Mouse (Mus musculus) ovary, adult 2 months (tissue): ENCODE measurements around the gene Snrnp70. TPM values are rescaled to one million over a fixed set of nuclear protein-coding genes. Genes with fewer than 3 reads are reported as not detected.

Experiments
- polyA plus RNA-seq: library from polyadenylated mRNA; depleted of rRNA; stranded (reverse); fragments of >200 nt; gene quantifications from 2 replicates; pipeline ENCODE4 v1.2.3, GENCODE M21; 2012; rRNA removed

Gene Snrnp70
- polyA plus RNA-seq: 271 and 341 TPM in 2 replicates

GRCm38 (mm10) chr7:45395578-45396336 is at the start of gene Snrnp70:
Gene Snrnp70, minus strand, starts transcription at chr7:45395742.

DNA sequence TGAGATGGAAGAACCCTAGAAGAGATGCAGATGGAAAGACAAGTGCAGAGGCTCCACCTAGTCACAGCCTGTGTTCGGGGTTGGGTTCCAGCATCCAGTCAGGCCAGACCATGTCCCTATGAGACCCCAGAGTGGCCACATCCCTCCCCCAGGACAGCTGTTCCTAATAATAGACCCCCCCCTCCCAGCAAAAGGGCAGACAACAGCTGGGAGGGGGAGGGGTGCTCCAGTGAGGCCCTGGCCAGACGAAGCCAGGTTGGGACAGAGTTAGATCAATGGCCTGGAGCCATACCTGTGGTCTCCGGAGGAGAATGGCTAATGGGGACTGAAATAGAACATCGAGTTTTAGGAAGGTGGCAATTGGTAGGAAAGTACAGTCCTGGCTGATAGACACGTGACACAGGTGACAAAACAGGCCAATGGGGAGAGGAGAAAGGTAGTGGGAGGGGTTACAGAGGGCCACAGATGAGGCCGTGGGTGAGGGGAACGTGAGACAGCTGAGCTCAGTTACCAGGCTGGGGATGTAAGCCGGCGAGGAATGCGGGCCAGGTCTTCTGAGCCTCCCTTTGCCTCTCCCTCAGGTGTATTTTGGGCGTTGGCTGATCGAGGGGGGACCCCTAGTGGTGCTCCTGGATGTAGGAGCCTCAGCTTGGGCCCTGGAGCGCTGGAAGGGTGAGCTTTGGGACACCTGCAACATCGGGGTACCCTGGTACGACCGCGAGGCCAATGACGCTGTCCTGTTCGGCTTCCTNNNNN is 42.2 kb upstream of the Snrnp70 start, which contains the start of gene Ruvbl2:
Ruvbl2 (minus strand) TSS at position 576 of the 756 bp plus-strand sequence.

DNA sequence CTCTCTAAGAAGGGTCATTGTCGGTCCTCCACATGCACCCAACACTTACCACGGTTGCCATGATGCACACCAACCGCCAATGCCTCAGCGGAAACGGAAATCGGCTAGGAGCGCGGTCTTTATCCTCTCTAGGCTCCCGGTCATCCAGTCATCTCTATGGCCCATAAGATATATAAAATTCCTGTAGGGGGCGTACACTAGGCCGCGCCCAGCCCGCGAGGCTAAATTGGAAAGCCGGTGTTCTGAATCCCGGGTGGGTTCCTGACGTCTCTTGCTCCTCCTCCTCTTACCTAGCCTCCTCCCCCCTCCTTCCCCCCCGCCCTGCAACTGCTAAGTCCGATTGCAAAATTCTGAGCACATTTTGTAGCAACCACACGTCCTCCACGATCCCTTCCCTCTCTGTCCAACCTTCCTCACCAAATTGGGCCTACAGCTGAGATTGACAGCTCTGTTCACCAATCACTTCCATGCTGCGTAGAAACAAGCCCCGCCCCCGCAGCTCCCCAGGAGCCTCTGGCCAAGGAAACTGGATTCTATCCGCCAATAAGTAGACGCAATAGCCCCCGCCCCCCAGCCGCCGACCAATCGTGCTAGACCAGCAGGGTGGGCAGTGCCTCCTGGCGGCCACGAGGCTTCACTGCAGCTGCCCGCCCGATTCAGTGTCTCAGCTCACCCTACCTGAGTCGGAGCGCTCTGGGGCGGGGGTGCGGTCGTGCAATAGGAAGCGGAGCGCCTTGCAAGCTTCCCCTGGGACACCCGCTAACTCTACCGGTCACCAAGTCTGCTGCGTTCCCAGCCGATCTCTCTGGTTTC is 38.9 kb upstream of the Snrnp70 start, which contains the start of gene Gys1:
Gys1 (plus strand) TSS at position 642 of the 813 bp plus-strand sequence.

DNA sequence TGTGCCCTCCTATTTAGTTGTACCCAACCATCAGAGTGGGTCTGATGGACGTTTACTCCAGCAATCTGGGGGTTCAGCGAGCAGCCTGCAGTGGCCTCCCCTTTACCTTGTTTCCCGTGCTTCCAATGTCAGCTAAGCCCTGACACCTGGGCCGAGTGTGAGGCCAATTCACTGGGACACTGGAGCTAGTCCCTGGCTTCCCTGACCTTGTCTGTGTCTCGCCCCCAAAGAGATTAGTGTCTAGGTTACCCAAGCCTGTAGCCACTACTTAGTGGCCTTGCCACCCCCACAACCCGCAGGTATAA is 25.0 kb upstream of the Snrnp70 start, which contains the start of gene Lhb:
Lhb (plus strand) TSS at position 206 of the 305 bp plus-strand sequence.

GRCm38 (mm10) chr7:45413113-45413863 is 17.7 kb upstream of the Snrnp70 start, which contains the start of gene Ntf5:
Gene Ntf5, plus strand, starts transcription at chr7:45413695.

DNA sequence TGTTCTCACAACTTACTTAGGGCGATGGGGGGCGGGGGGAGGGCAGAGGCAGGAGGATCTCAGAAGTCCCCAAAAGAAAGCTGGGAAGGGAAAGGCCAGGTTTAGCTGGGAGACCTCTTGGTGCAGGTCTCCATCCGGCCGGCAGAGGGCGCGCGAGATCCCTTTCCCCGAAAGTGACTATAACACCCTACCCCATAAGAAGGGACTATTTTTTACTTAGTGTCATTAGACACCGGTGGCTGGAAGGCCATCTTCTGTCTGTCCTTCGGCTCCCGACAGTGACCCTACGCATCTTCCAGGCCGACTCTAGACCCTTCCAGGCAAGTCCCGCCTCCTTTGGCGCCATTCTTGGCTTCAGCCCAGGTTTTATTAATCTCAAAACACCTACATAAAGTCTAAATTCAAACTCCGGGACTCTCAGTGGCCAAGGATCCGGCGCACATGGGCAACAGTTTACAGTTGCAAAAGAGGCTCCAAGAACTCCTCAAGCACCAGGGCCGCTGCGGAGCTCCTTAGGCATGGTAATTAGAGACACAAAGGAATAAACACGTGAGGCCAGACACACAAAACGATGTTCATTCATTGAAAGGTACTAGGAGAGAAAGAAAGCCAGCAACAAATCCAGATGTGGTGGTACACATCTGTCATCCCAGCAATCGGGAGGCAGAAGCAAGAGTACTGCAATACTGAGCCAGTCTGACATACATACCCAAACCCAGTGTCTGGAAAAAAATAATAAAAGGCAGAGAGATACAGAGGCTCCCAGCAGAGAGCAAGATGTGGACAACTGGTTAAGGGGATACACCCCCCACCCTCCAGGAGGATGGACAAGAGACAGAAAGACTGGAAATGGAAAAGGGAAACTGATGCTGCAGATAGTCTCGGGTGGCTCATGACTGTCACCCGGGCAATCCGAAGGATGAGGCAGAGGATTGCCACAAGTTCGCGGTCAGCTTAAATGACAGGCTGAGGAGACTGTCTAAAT is 9.8 kb upstream of the Snrnp70 start, which contains the start of gene Kcna7:
Kcna7 (plus strand) TSS at position 563 of the 985 bp plus-strand sequence.

GRCm38 (mm10) chr7:45370475-45371311 is 24.8 kb downstream of the Snrnp70 start, which contains the start of gene Lin7b:
Gene Lin7b, minus strand, starts transcription at chr7:45370583.

GRCm38 (mm10) chr7:45366652-45367019 is 28.9 kb downstream of the Snrnp70 start, which contains the start of gene Ppfia3:
Gene Ppfia3, minus strand, starts transcription at chr7:45367019.

GRCm38 (mm10) chr7:45335056-45335455 is 60.5 kb downstream of the Snrnp70 start, which contains the start of gene Hrc:
Gene Hrc, plus strand, starts transcription at chr7:45335290.

GRCm38 (mm10) chr7:45333431-45333982 is 62.0 kb downstream of the Snrnp70 start, which contains the start of gene Trpm4:
Gene Trpm4, minus strand, starts transcription at chr7:45333780.

Other genes starting within 250 kb of the Snrnp70 start
- gene Pih1d1, start 241.4 kb downstream of the Snrnp70 start, polyA plus RNA-seq: 60.2 and 64.9 TPM in 2 replicates
- 87.7 and 97.6 TPM in 2 replicates for gene Aldh16a1, start 241.2 kb downstream of the Snrnp70 start, polyA plus RNA-seq
- gene Slc17a7, start 231.8 kb downstream of the Snrnp70 start, polyA plus RNA-seq: 0.17 and 0.20 TPM in 2 replicates
- gene Gfy, start 216.2 kb downstream of the Snrnp70 start, polyA plus RNA-seq: not detected in 2 replicates
- gene Pth2, start 214.7 kb downstream of the Snrnp70 start, polyA plus RNA-seq: not detected in 2 replicates
- 3.1 and 4.1 TPM in 2 replicates for gene Ccdc155, start 190.8 kb downstream of the Snrnp70 start, polyA plus RNA-seq
- gene Dkkl1, start 183.6 kb downstream of the Snrnp70 start, polyA plus RNA-seq: 2.1 and 3.3 TPM in 2 replicates
- 119 and 183 TPM in 2 replicates for gene Tead2, start 180.0 kb downstream of the Snrnp70 start, polyA plus RNA-seq
- 13.2 and 14.5 TPM in 2 replicates for gene Cd37, start 156.6 kb downstream of the Snrnp70 start, polyA plus RNA-seq
- gene Slc6a16, start 154.7 kb downstream of the Snrnp70 start, polyA plus RNA-seq: 0.15 and 0.40 TPM in 2 replicates
- 0.24 TPM in 1 of 2 replicates, not detected in the other for gene Slc6a21, start 118.2 kb downstream of the Snrnp70 start, polyA plus RNA-seq
- 58.6 and 62.0 TPM in 2 replicates for gene Trpm4, start 62.0 kb downstream of the Snrnp70 start, polyA plus RNA-seq
- gene Hrc, start 60.5 kb downstream of the Snrnp70 start, polyA plus RNA-seq: 0.46 and 0.51 TPM in 2 replicates
- gene Ppfia3, start 28.7 kb downstream of the Snrnp70 start, polyA plus RNA-seq: 11.9 and 12.1 TPM in 2 replicates
- gene Lin7b, start 25.2 kb downstream of the Snrnp70 start, polyA plus RNA-seq: 43.0 and 49.1 TPM in 2 replicates
- 0.28 and 0.36 TPM in 2 replicates for gene Kcna7, start 9.9 kb upstream of the Snrnp70 start, polyA plus RNA-seq
- 3.7 and 3.9 TPM in 2 replicates for gene Ntf5, start 18.0 kb upstream of the Snrnp70 start, polyA plus RNA-seq
- gene Lhb, start 25.1 kb upstream of the Snrnp70 start, polyA plus RNA-seq: 30.6 and 32.8 TPM in 2 replicates
- 61.3 and 69.1 TPM in 2 replicates for gene Gys1, start 39.1 kb upstream of the Snrnp70 start, polyA plus RNA-seq
- 136 and 158 TPM in 2 replicates for gene Ruvbl2, start 42.4 kb upstream of the Snrnp70 start, polyA plus RNA-seq
- gene Ftl1, start 64.1 kb upstream of the Snrnp70 start, polyA plus RNA-seq: 3,494 and 4,463 TPM in 2 replicates
- gene Bax, start 71.2 kb upstream of the Snrnp70 start, polyA plus RNA-seq: 193 and 194 TPM in 2 replicates
- gene Tulp2, start 86.1 kb upstream of the Snrnp70 start, polyA plus RNA-seq: 33.8 and 34.3 TPM in 2 replicates
- gene Gm45808, start 91.1 kb upstream of the Snrnp70 start, polyA plus RNA-seq: not detected in 2 replicates
- 5.4 and 8.6 TPM in 2 replicates for gene Dhdh, start 93.1 kb upstream of the Snrnp70 start, polyA plus RNA-seq
- gene Nucb1, start 114.7 kb upstream of the Snrnp70 start, polyA plus RNA-seq: 409 and 461 TPM in 2 replicates
- 57.1 and 60.9 TPM in 2 replicates for gene Ppp1r15a, start 130.5 kb upstream of the Snrnp70 start, polyA plus RNA-seq
- 29.4 and 35.1 TPM in 2 replicates for gene Plekha4, start 130.6 kb upstream of the Snrnp70 start, polyA plus RNA-seq
- 1.4 and 3.4 TPM in 2 replicates for gene Hsd17b14, start 159.2 kb upstream of the Snrnp70 start, polyA plus RNA-seq
- gene Bcat2, start 174.4 kb upstream of the Snrnp70 start, polyA plus RNA-seq: 129 and 164 TPM in 2 replicates
- 0.21 and 0.23 TPM in 2 replicates for gene Fgf21, start 219.7 kb upstream of the Snrnp70 start, polyA plus RNA-seq
- 0.13 and 0.14 TPM in 2 replicates for gene Fut1, start 221.5 kb upstream of the Snrnp70 start, polyA plus RNA-seq
- gene Izumo1, start 226.1 kb upstream of the Snrnp70 start, polyA plus RNA-seq: 0.38 and 0.40 TPM in 2 replicates
- 34.6 and 43.6 TPM in 2 replicates for gene Rasip1, start 231.7 kb upstream of the Snrnp70 start, polyA plus RNA-seq
- 9.0 and 9.6 TPM in 2 replicates for gene Mamstr, start 244.2 kb upstream of the Snrnp70 start, polyA plus RNA-seq